Mouse (Mus musculus) hindbrain, embryonic 10.5 days (tissue): ENCODE results near the gene Gcnt4. TPM values are rescaled to one million over a fixed set of nuclear protein-coding genes. Genes with fewer than 3 reads are reported as not detected.
"Not testable (repeated sequence)": the region's sequence is repeated elsewhere in the genome, so short reads cannot be mapped to it uniquely, and the experiment has no call there.

ENCODE experiments used
- DNase-seq: peaks from one replicate; pipeline ENCODE4 v3.0.0-alpha.2; 2017; ENCODE audit warnings: low spot score
- H3K27ac ChIP-seq: fragments of 300-500 bp; sonication (generic); 2 replicates; pipeline ENCODE4 v1.5.1; 2016; ENCODE audit warnings: mild to moderate bottlenecking, moderate library complexity
- H3K27me3 ChIP-seq: fragments of 300-500 bp; sonication (generic); 2 replicates; pipeline ENCODE4 v1.6.1; 2016; ENCODE audit warnings: mild to moderate bottlenecking; ENCODE audit not compliant: poor library complexity, insufficient read depth, severe bottlenecking
- H3K36me3 ChIP-seq: fragments of 300-500 bp; sonication (generic); 2 replicates; pipeline ENCODE4 v1.6.1; 2016; ENCODE audit warnings: mild to moderate bottlenecking, moderate library complexity
- H3K4me1 ChIP-seq: fragments of 300-500 bp; sonication (generic); replicated peaks from 2 replicates; pipeline ENCODE4 v1.6.1; 2016; ENCODE audit warnings: mild to moderate bottlenecking
- H3K4me3 ChIP-seq: fragments of 300-500 bp; sonication (generic); 2 replicates; pipeline ENCODE4 v1.5.1; 2016; ENCODE audit warnings: mild to moderate bottlenecking, moderate library complexity
- H3K9me3 ChIP-seq: fragments of 300-500 bp; sonication (generic); 2 replicates; pipeline ENCODE4 v1.6.1; 2016; ENCODE audit warnings: mild to moderate bottlenecking, moderate library complexity
- whole genome bisulfite sequencing: fragments of 180-500 bp; shearing (Covaris S2); methylation state at CpG from one replicate; pipeline ENCODE4 v1.1.7; 2016; 5-methylcytosine and 5-hydroxymethylcytosine counted together
- polyA plus RNA-seq: library from polyadenylated mRNA; unstranded; fragments of >200 nt; fragmentation: Nextera tagmentation; extraction: Ambion mirVana; gene quantifications from 2 replicates; pipeline ENCODE4 v1.2.1, GENCODE M21; 2016

Gene Gcnt4
- polyA plus RNA-seq = 0.29 and 0.93 TPM in 2 replicates

- peaks cover 38% of the 10 kb centered on the region for H3K4me1 ChIP-seq
- WGBS = 10% methylated on average over 56 of the region's 56 CpGs
- no peaks in the 10 kb centered on the region for H3K36me3 ChIP-seq
- no peaks in the 10 kb centered on the region for H3K9me3 ChIP-seq
- DNase-seq = peak; percentile 72
- peaks cover 54% of the 10 kb centered on the region for H3K27me3 ChIP-seq
- H3K27ac ChIP-seq = peak within 1 kb of the TSS; percentile 86
- H3K4me3 ChIP-seq = peak within 1 kb of the TSS; percentile 79
These were observed at the start of gene Gcnt4 for GRCm38 (mm10) chr13:96923999-96924961. TSS of gene Gcnt4 (plus strand) at chr13:96924689.

- no peak for DNase-seq
- Histone ChIP-seq H3K27me3 (no peaks in the 10 kb centered on the region), H3K4me1 (no peaks in the 10 kb centered on the region), H3K4me3 (no peak overlapping the region), H3K9me3 (no peaks in the 10 kb centered on the region), H3K36me3 (no peaks in the 10 kb centered on the region), H3K27ac (no peak overlapping the region)
- WGBS = 71% methylated on average over 12 of the region's 12 CpGs
These were observed 46.0 kb upstream of the Gcnt4 start for GRCm38 (mm10) chr13:96878220-96879057.

GRCm38 (mm10) chr13:96884534-96884933, 40.0 kb upstream of the Gcnt4 start:
- Histone ChIP-seq H3K9me3 (no peaks in the 10 kb centered on the region), H3K27me3 (no peaks in the 10 kb centered on the region), H3K4me3 (no peak overlapping the region), H3K27ac (no peak overlapping the region), H3K4me1 (no peaks in the 10 kb centered on the region), H3K36me3 (no peaks in the 10 kb centered on the region)
- 23% methylated on average over 1 of the region's 1 CpGs for WGBS
- no peak for DNase-seq

- Histone ChIP-seq H3K27me3 (no peaks in the 10 kb centered on the region), H3K4me3 (no peak overlapping the region), H3K27ac (no peak overlapping the region), H3K9me3 (no peaks in the 10 kb centered on the region), H3K4me1 (no peaks in the 10 kb centered on the region), H3K36me3 (no peaks in the 10 kb centered on the region)
- 41% methylated on average over 2 of the region's 2 CpGs for WGBS
- DNase-seq = no peak
These were observed 34.5 kb upstream of the Gcnt4 start for GRCm38 (mm10) chr13:96889985-96890384.

- Histone ChIP-seq H3K36me3 (no peaks in the 10 kb centered on the region), H3K27me3 (no peaks in the 10 kb centered on the region), H3K9me3 (no peaks in the 10 kb centered on the region), H3K4me3 (no peak overlapping the region), H3K4me1 (no peaks in the 10 kb centered on the region), H3K27ac (no peak overlapping the region)
- WGBS = 91% methylated on average over 2 of the region's 2 CpGs
- DNase-seq = no peak
These were observed 29.3 kb upstream of the Gcnt4 start for GRCm38 (mm10) chr13:96895144-96895543.

- no peaks in the 10 kb centered on the region for H3K9me3 ChIP-seq
- 68% methylated on average over 3 of the region's 3 CpGs for WGBS
- no peaks in the 10 kb centered on the region for H3K27me3 ChIP-seq
- H3K27ac ChIP-seq = no peak overlapping the region
- no peak for DNase-seq
- H3K4me3 ChIP-seq = no peak overlapping the region
- no peaks in the 10 kb centered on the region for H3K4me1 ChIP-seq
- no peaks in the 10 kb centered on the region for H3K36me3 ChIP-seq
These were observed 17.8 kb upstream of the Gcnt4 start for GRCm38 (mm10) chr13:96906717-96907116.

- Histone ChIP-seq H3K4me1 (no peaks in the 10 kb centered on the region), H3K4me3 (no peak overlapping the region), H3K27ac (no peak overlapping the region), H3K9me3 (no peaks in the 10 kb centered on the region), H3K36me3 (no peaks in the 10 kb centered on the region), H3K27me3 (no peaks in the 10 kb centered on the region)
- WGBS = 89% methylated on average over 3 of the region's 3 CpGs
- no peak for DNase-seq
These were observed 13.3 kb upstream of the Gcnt4 start for GRCm38 (mm10) chr13:96911202-96911601.

GRCm38 (mm10) chr13:96923134-96923533, 1.4 kb upstream of the Gcnt4 start:
- WGBS = 97% methylated on average over 4 of the region's 4 CpGs

GRCm38 (mm10) chr13:96924985-96925745, 676 bp downstream of the Gcnt4 start:
- peak overlapping the region; percentile 79 for H3K4me3 ChIP-seq
- H3K9me3 ChIP-seq = no peaks in the 10 kb centered on the region
- DNase-seq = peak; percentile 41
- peaks cover 43% of the 10 kb centered on the region for H3K4me1 ChIP-seq
- H3K36me3 ChIP-seq = no peaks in the 10 kb centered on the region
- H3K27me3 ChIP-seq = peaks cover 63% of the 10 kb centered on the region
- peak overlapping the region; percentile 86 for H3K27ac ChIP-seq
- WGBS = under 1% methylated on average over 52 of the region's 53 CpGs

More at GRCm38 (mm10) chr13:96923134-96923533, 1.4 kb upstream of the Gcnt4 start:
- Histone ChIP-seq H3K4me1 (peaks cover 26% of the 10 kb centered on the region), H3K27me3 (peaks cover 50% of the 10 kb centered on the region)
- not testable (repeated sequence) for H3K36me3 ChIP-seq, H3K27ac ChIP-seq, H3K9me3 ChIP-seq, DNase-seq, H3K4me3 ChIP-seq

- Histone ChIP-seq H3K4me3 (peak overlapping the region; percentile 79), H3K27me3 (peaks cover 70% of the 10 kb centered on the region), H3K4me1 (peaks cover 48% of the 10 kb centered on the region), H3K27ac (no peak overlapping the region), H3K36me3 (no peaks in the 10 kb centered on the region), H3K9me3 (no peaks in the 10 kb centered on the region)
- WGBS = 31% methylated on average over 10 of the region's 10 CpGs
- no peak for DNase-seq
These were observed 1.7 kb downstream of the Gcnt4 start for GRCm38 (mm10) chr13:96925991-96926725.

- Histone ChIP-seq H3K27ac (no peak overlapping the region; the same call in 1 of the 2 replicates), H3K27me3 (peaks cover 86% of the 10 kb centered on the region)
- no peak for DNase-seq
These were observed 3.3 kb downstream of the Gcnt4 start for GRCm38 (mm10) chr13:96927781-96928180.

More at GRCm38 (mm10) chr13:96927781-96928180, 3.3 kb downstream of the Gcnt4 start:
- H3K36me3 ChIP-seq = no peaks in the 10 kb centered on the region
- H3K4me3 ChIP-seq = no peak overlapping the region
- 89% methylated on average over 1 of the region's 1 CpGs for WGBS
- H3K9me3 ChIP-seq = no peaks in the 10 kb centered on the region
- H3K4me1 ChIP-seq = peaks cover 52% of the 10 kb centered on the region
